8 mouse cellular contexts compared by ENCODE assay signal in the genomic region with DNA sequence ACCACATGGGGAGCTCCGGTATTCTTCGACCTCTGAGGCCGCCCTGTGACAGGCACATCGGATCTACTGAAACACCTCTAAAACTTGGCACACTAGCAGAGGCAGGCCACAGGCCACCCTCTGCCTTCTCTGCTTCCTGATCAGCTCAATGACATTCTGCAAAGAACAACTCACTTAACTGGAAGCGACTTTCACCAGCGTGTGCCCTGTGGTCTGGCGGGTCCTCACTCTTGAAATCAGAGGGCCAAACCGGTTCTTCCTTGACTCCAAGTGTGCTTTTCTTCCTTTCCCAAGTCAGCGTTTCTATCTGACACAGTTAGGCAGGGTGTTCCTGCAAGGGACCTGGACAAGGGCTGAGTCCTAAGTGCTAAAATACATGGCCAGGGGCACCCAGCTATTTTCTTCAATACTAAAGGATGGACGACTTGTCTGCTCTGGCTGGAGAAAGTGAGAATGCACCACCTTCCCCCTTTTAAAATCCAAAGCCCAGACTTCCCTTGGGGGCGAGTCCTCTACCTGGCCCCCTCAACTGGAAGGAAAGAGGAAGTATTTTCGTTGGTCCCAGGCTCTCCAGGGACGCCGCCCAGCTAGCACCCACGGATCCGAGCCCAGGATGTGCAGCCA. TPM values are rescaled to one million over a fixed set of nuclear protein-coding genes. Genes with fewer than 3 reads are reported as not detected.
DNase-seq lines count a peak whose midpoint lies in the region; ATAC-seq and TF ChIP-seq lines count a peak whose summit lies in the region.

No protein-coding gene starts in this region.

- H3K27ac ChIP-seq in layer of hippocampus, adult 2 months, result peak overlapping the region; percentile 91
- H3K27ac ChIP-seq in cortical plate, adult 2 months (ENCODE audit: insufficient read depth, low read length), result no peak overlapping the region
- H3K27ac ChIP-seq in hindbrain, embryonic 12.5 days, result peak overlapping the region; percentile 23; the same call in 1 of the 2 replicates
- H3K27ac ChIP-seq in liver, embryonic 16.5 days (ENCODE audit: low read length), result no peak overlapping the region

- ATAC-seq in hindbrain, embryonic 12.5 days (ENCODE audit: low FRiP score), result peak; percentile 53; the same call in 1 of the 2 replicates
- ATAC-seq in liver, embryonic 16.5 days (ENCODE audit: low read depth), result no peak

- WGBS in hindbrain, embryonic 12.5 days, result 12% methylated on average over 16 of the region's 16 CpGs
- 16% methylated on average over 16 of the region's 16 CpGs for WGBS in liver, embryonic 16.5 days (ENCODE audit: insufficient replicate concordance)

- DNase-seq in layer of hippocampus, adult 2 months (ENCODE audit: low spot score in 2 of 2), result no peak
- no peak for DNase-seq in layer of hippocampus, adult 9-11 months
- no peak for DNase-seq in ovary, adult 18-20 months (ENCODE audit: low spot score)
- no peak for DNase-seq in ovary, postnatal 10 days (ENCODE audit: low spot score)
- DNase-seq in gastrocnemius, adult 18-20 months (ENCODE audit: low spot score), result no peak

- 0 out of 2 replicates have a peak, but pooled peaks cover 1% of the 10 kb centered on the region for H3K4me1 ChIP-seq in cortical plate, adult 2 months (ENCODE audit: control insufficient read depth, insufficient read depth, low read length)
- H3K4me1 ChIP-seq in hindbrain, embryonic 12.5 days, result peaks cover 10% of the 10 kb centered on the region
- H3K4me1 ChIP-seq in liver, embryonic 16.5 days (ENCODE audit: control insufficient read depth, low read depth, low read length), result peaks cover 3% of the 10 kb centered on the region

- TF ChIP-seq CTCF in layer of hippocampus, adult 2 months (conservative IDR thresholded peaks at IDR 0.05), result no peak
- no peak for TF ChIP-seq CTCF in cortical plate, adult 2 months (IDR thresholded peaks at IDR 0.05; ENCODE audit: extremely low read depth, insufficient read depth, low read length)

- H3K4me3 ChIP-seq in layer of hippocampus, adult 2 months, result peak overlapping the region; percentile 60
- peak overlapping the region; percentile 95 for H3K4me3 ChIP-seq in cortical plate, adult 2 months (ENCODE audit: insufficient read depth, low read length)
- H3K4me3 ChIP-seq in hindbrain, embryonic 12.5 days, result peak overlapping the region; percentile 78
- peak overlapping the region; percentile 60 for H3K4me3 ChIP-seq in liver, embryonic 16.5 days (ENCODE audit: low read depth, low read length)

- peaks cover 24% of the 10 kb centered on the region for H3K27me3 ChIP-seq in hindbrain, embryonic 12.5 days
- peaks cover 28% of the 10 kb centered on the region for H3K27me3 ChIP-seq in liver, embryonic 16.5 days (ENCODE audit: control insufficient read depth, insufficient read depth, low read depth, low read length)

- no peaks in the 10 kb centered on the region for H3K36me3 ChIP-seq in hindbrain, embryonic 12.5 days
- no peaks in the 10 kb centered on the region for H3K36me3 ChIP-seq in liver, embryonic 16.5 days (ENCODE audit: control insufficient read depth, insufficient read depth)

- peak overlapping the region; percentile 83 for H3K9ac ChIP-seq in hindbrain, embryonic 12.5 days
- no peak overlapping the region for H3K9ac ChIP-seq in liver, embryonic 16.5 days (ENCODE audit: low read depth, low read length)

- peaks cover 4% of the 10 kb centered on the region; the same call in 1 of the 2 replicates for H3K9me3 ChIP-seq in hindbrain, embryonic 12.5 days (replicated peaks)
- H3K9me3 ChIP-seq in liver, embryonic 16.5 days (replicated peaks; ENCODE audit: control insufficient read depth, low read length), result no peaks in the 10 kb centered on the region

- peak overlapping the region; percentile 98 for H3K4me2 ChIP-seq in hindbrain, embryonic 12.5 days (replicated peaks)
- H3K4me2 ChIP-seq in liver, embryonic 16.5 days (ENCODE audit: low read depth, low read length), result peak overlapping the region; percentile 74

- TF ChIP-seq POLR2A in cortical plate, adult 2 months (IDR thresholded peaks at IDR 0.05; ENCODE audit: extremely low read depth, insufficient read depth, low read length), result no peak

RNA-seq across cellular contexts. Expression of a gene that starts 0.4 kb away (rescaled TPM):
- 10 to 100 TPM; 27.3 to 28.6 TPM for total RNA-seq in layer of hippocampus, adult 2 months (2021)
- 24.3 TPM in 2 replicates for polyA plus RNA-seq in cortical plate, adult 2 months (2012; rRNA removed)
- 4.5 and 4.7 TPM in 2 replicates for polyA plus RNA-seq in hindbrain, embryonic 12.5 days (2016; fragmentation: Nextera tagmentation; extraction: Ambion mirVana)
- 7.4 and 10.1 TPM in 2 replicates for polyA plus RNA-seq in liver, embryonic 16.5 days (2015; fragmentation: Nextera tagmentation; extraction: Ambion mirVana)
- total RNA-seq in gastrocnemius, adult 18-20 months (2021), result 100 to 1,000 TPM; 171 to 293 TPM

Comparison
In these comparisons a context has a peak if more than half of its experiments do, and no peak if none do; other contexts are left out.
1. H3K27ac ChIP-seq: peak in layer of hippocampus, adult 2 months (single experiment) and hindbrain, embryonic 12.5 days (single experiment); none in cortical plate, adult 2 months (single experiment) and liver, embryonic 16.5 days (single experiment).
2. Peak in every context shown above with its lines, with median percentiles within 50 percentile points of each other: H3K4me3 ChIP-seq.